Mouse (Mus musculus) megakaryocyte, embryonic 14.5 days (primary cell): ENCODE data around the gene Kcnab3.

Source experiments
- FLI1 ChIP-seq: IDR thresholded peaks from 2 replicates; pipeline ENCODE4 v1.6.1; 2012; ENCODE audit warnings: low read length, inconsistent platforms, mixed read lengths
- GATA1 ChIP-seq: IDR thresholded peaks from 3 replicates; pipeline ENCODE4 v1.6.1; 2012; ENCODE audit warnings: mixed read lengths, low read length, inconsistent platforms, borderline replicate concordance

DNA sequence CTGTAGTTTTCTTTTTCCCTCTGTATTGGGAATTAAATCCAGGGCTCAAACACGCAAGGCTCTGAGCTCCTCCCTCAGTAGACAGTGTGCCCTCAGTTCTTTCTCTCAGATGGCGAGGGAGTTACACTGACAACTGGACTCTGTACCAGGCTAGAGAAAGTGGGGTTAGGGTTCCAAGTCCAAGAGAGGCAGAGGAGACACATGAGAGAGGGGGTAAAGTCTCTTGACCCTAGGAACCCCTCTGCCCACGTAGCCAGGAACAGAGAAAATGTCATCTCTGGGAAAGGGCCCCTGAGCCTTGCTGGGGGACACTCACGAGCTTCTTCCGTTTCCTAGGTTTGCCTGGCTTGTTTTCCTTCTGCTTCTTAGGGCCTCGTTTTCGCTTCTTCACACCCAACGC lies 38.3 kb downstream of the Kcnab3 start:
- TF ChIP-seq GATA1 (no peak), FLI1 (no peak)
